Mouse (Mus musculus): ENCODE data around the gene Ppt2.

GRCm38 (mm10) chr17:34676671-34677070 is 48.4 kb upstream of the Ppt2 start:
- TF ChIP-seq CTCF (IDR thresholded peaks at IDR 0.05; ENCODE audit: control insufficient read depth, insufficient read depth, insufficient read length) (no peak), MAX (IDR thresholded peaks at IDR 0.05) (no peak), CEBPB (IDR thresholded peaks at IDR 0.05; ENCODE audit: low read depth) (no peak), USF1 (IDR thresholded peaks at IDR 0.05; ENCODE audit: low read depth) (no peak), MYOD1 (IDR thresholded peaks at IDR 0.05; ENCODE audit: control insufficient read depth, insufficient read length, low read depth) (no peak)

Measured in C2C12 (cell line).